Mouse (Mus musculus) CD4-positive, CD25-positive, alpha-beta regulatory T cell, adult 2 months (primary cell): ENCODE results near the gene Ercc4.
A peak's percentile ranks its signal among the peaks of the same experiment; 100 is the strongest.

ENCODE experiments used
- DNase-seq: peaks from one replicate; pipeline ENCODE4 v3.0.0-alpha.2; 2012; ENCODE audit warnings: low read depth, low spot score

The Ercc4 gene

GRCm38 (mm10) chr16:13147810-13148555 is 38.5 kb downstream of the Ercc4 start:
- no peak for DNase-seq

- DNase-seq, result no peak
These were observed 40.5 kb downstream of the Ercc4 start for GRCm38 (mm10) chr16:13149950-13150349.

- no peak for DNase-seq
These were observed 41.3 kb downstream of the Ercc4 start for GRCm38 (mm10) chr16:13150790-13151189.

- no peak for DNase-seq
These were observed 43.0 kb downstream of the Ercc4 start for GRCm38 (mm10) chr16:13152475-13152874.

GRCm38 (mm10) chr16:13153215-13153614 is 43.7 kb downstream of the Ercc4 start:
- no peak for DNase-seq

GRCm38 (mm10) chr16:13154352-13154751 is 44.9 kb downstream of the Ercc4 start:
- DNase-seq, result no peak

GRCm38 (mm10) chr16:13157314-13157713 is 47.8 kb downstream of the Ercc4 start:
- DNase-seq, result no peak

GRCm38 (mm10) chr16:13158153-13158670 is 48.7 kb downstream of the Ercc4 start:
- DNase-seq, result peak; percentile 40

- DNase-seq, result peak; percentile 80
These were observed 49.7 kb downstream of the Ercc4 start for GRCm38 (mm10) chr16:13158906-13159889.

GRCm38 (mm10) chr16:13159927-13160644 is 50.6 kb downstream of the Ercc4 start:
- DNase-seq, result peak; percentile 94

- no peak for DNase-seq
These were observed 52.0 kb downstream of the Ercc4 start for GRCm38 (mm10) chr16:13161516-13161915.

- DNase-seq, result no peak
These were observed 58.2 kb downstream of the Ercc4 start for GRCm38 (mm10) chr16:13167731-13168130.

GRCm38 (mm10) chr16:13173055-13173742 is 63.7 kb downstream of the Ercc4 start:
- DNase-seq, result no peak

GRCm38 (mm10) chr16:13182526-13182925 is 73.0 kb downstream of the Ercc4 start:
- no peak for DNase-seq

GRCm38 (mm10) chr16:13183182-13183742 is 73.8 kb downstream of the Ercc4 start:
- no peak for DNase-seq

- no peak for DNase-seq
These were observed 74.9 kb downstream of the Ercc4 start for GRCm38 (mm10) chr16:13184381-13184780.

- no peak for DNase-seq
These were observed 80.1 kb downstream of the Ercc4 start for GRCm38 (mm10) chr16:13189430-13190107.

GRCm38 (mm10) chr16:13190471-13190870 is 81.0 kb downstream of the Ercc4 start:
- no peak for DNase-seq

- DNase-seq, result no peak
These were observed 81.7 kb downstream of the Ercc4 start for GRCm38 (mm10) chr16:13191166-13191565.

GRCm38 (mm10) chr16:13193663-13194071 is 84.2 kb downstream of the Ercc4 start:
- DNase-seq, result no peak
